Mouse (Mus musculus): ENCODE measurements at regions not wholly inside any gene's neighbourhood (a gene's known extent, or its start where the extent isn't known, plus 50 kb on each side); places are given as distances from the start of the nearest gene placed in this dataset.

GRCm38 (mm10) chr2:173407133-173407532 is 115.3 kb upstream of the 1700021F07Rik start:
- Histone ChIP-seq H3K4me2 (replicated peaks; ENCODE audit: low read depth) (no peak overlapping the region), H3K9ac (ENCODE audit: low read depth, low read length) (no peak overlapping the region), H3K27me3 (replicated peaks; ENCODE audit: control insufficient read depth, insufficient read depth, low read length) (no peaks in the 10 kb centered on the region), H3K4me3 (ENCODE audit: low read depth, low read length) (no peak overlapping the region), H3K9me3 (ENCODE audit: control insufficient read depth) (no peaks in the 10 kb centered on the region), H3K27ac (ENCODE audit: low read depth, low read length) (no peak overlapping the region), H3K4me1 (replicated peaks; ENCODE audit: control insufficient read depth, insufficient read depth, low read length) (no peaks in the 10 kb centered on the region), H3K36me3 (ENCODE audit: control insufficient read depth, insufficient read depth) (no peaks in the 10 kb centered on the region)
- no peak for ATAC-seq
- TF ChIP-seq CTCF (IDR thresholded peaks at IDR 0.05; ENCODE audit: low read depth), result no peak
- WGBS, result 74% methylated on average over 3 of the region's 3 CpGs

- no peaks in the 10 kb centered on the region for H3K4me1 ChIP-seq (replicated peaks; ENCODE audit: control insufficient read depth, insufficient read depth, low read length)
- H3K36me3 ChIP-seq (ENCODE audit: control insufficient read depth, insufficient read depth), result no peaks in the 10 kb centered on the region
- H3K9me3 ChIP-seq (ENCODE audit: control insufficient read depth), result no peaks in the 10 kb centered on the region
- TF ChIP-seq CTCF (IDR thresholded peaks at IDR 0.05; ENCODE audit: low read depth), result no peak
- no peak overlapping the region for H3K4me3 ChIP-seq (ENCODE audit: low read depth, low read length)
- no peaks in the 10 kb centered on the region for H3K27me3 ChIP-seq (replicated peaks; ENCODE audit: control insufficient read depth, insufficient read depth, low read length)
- H3K4me2 ChIP-seq (replicated peaks; ENCODE audit: low read depth), result no peak overlapping the region
- no peak for ATAC-seq
- WGBS, result 64% methylated on average over 5 of the region's 5 CpGs
- H3K9ac ChIP-seq (ENCODE audit: low read depth, low read length), result no peak overlapping the region
- H3K27ac ChIP-seq (ENCODE audit: low read depth, low read length), result no peak overlapping the region
Measured at GRCm38 (mm10) chr2:173408681-173409081, 113.7 kb upstream of the 1700021F07Rik start.

- no peaks in the 10 kb centered on the region for H3K27me3 ChIP-seq (replicated peaks; ENCODE audit: control insufficient read depth, insufficient read depth, low read length)
- H3K4me3 ChIP-seq (ENCODE audit: low read depth, low read length), result no peak overlapping the region
- no peak for ATAC-seq
- no peak overlapping the region for H3K27ac ChIP-seq (ENCODE audit: low read depth, low read length)
- H3K9ac ChIP-seq (ENCODE audit: low read depth, low read length), result no peak overlapping the region
- no peak overlapping the region for H3K4me2 ChIP-seq (replicated peaks; ENCODE audit: low read depth)
- H3K9me3 ChIP-seq (ENCODE audit: control insufficient read depth), result no peaks in the 10 kb centered on the region
- H3K36me3 ChIP-seq (ENCODE audit: control insufficient read depth, insufficient read depth), result no peaks in the 10 kb centered on the region
- 54% methylated on average over 16 of the region's 16 CpGs for WGBS
- no peak for TF ChIP-seq CTCF (IDR thresholded peaks at IDR 0.05; ENCODE audit: low read depth)
- H3K4me1 ChIP-seq (replicated peaks; ENCODE audit: control insufficient read depth, insufficient read depth, low read length), result no peaks in the 10 kb centered on the region
Measured at GRCm38 (mm10) chr2:173409433-173409832, 113.0 kb upstream of the 1700021F07Rik start.

GRCm38 (mm10) chr2:173413906-173414656 is 108.3 kb upstream of the 1700021F07Rik start:
- 79% methylated on average over 18 of the region's 18 CpGs for WGBS
- H3K27ac ChIP-seq (ENCODE audit: low read depth, low read length), result no peak overlapping the region
- no peak for ATAC-seq

GRCm38 (mm10) chr2:173415429-173415828 is 107.0 kb upstream of the 1700021F07Rik start:
- H3K4me2 ChIP-seq (replicated peaks; ENCODE audit: low read depth), result no peak overlapping the region
- no peak for TF ChIP-seq CTCF (IDR thresholded peaks at IDR 0.05; ENCODE audit: low read depth)
- no peaks in the 10 kb centered on the region for H3K9me3 ChIP-seq (ENCODE audit: control insufficient read depth)
- WGBS, result 81% methylated on average over 7 of the region's 7 CpGs
- H3K9ac ChIP-seq (ENCODE audit: low read depth, low read length), result no peak overlapping the region
- no peak for ATAC-seq
- no peaks in the 10 kb centered on the region for H3K4me1 ChIP-seq (replicated peaks; ENCODE audit: control insufficient read depth, insufficient read depth, low read length)
- H3K36me3 ChIP-seq (ENCODE audit: control insufficient read depth, insufficient read depth), result no peaks in the 10 kb centered on the region
- no peak overlapping the region for H3K4me3 ChIP-seq (ENCODE audit: low read depth, low read length)
- no peak overlapping the region for H3K27ac ChIP-seq (ENCODE audit: low read depth, low read length)
- no peaks in the 10 kb centered on the region for H3K27me3 ChIP-seq (replicated peaks; ENCODE audit: control insufficient read depth, insufficient read depth, low read length)

More at GRCm38 (mm10) chr2:173413906-173414656, 108.3 kb upstream of the 1700021F07Rik start:
- Histone ChIP-seq H3K4me1 (replicated peaks; ENCODE audit: control insufficient read depth, insufficient read depth, low read length) (no peaks in the 10 kb centered on the region), H3K27me3 (replicated peaks; ENCODE audit: control insufficient read depth, insufficient read depth, low read length) (no peaks in the 10 kb centered on the region), H3K36me3 (ENCODE audit: control insufficient read depth, insufficient read depth) (no peaks in the 10 kb centered on the region), H3K4me3 (ENCODE audit: low read depth, low read length) (no peak overlapping the region), H3K9me3 (ENCODE audit: control insufficient read depth) (no peaks in the 10 kb centered on the region), H3K4me2 (replicated peaks; ENCODE audit: low read depth) (no peak overlapping the region), H3K9ac (ENCODE audit: low read depth, low read length) (no peak overlapping the region)
- TF ChIP-seq CTCF (IDR thresholded peaks at IDR 0.05; ENCODE audit: low read depth), result no peak

GRCm38 (mm10) chr2:173416921-173417320 is 105.5 kb upstream of the 1700021F07Rik start:
- 87% methylated on average over 1 of the region's 1 CpGs for WGBS
- Histone ChIP-seq H3K9me3 (ENCODE audit: control insufficient read depth) (no peaks in the 10 kb centered on the region), H3K27ac (ENCODE audit: low read depth, low read length) (no peak overlapping the region), H3K4me1 (replicated peaks; ENCODE audit: control insufficient read depth, insufficient read depth, low read length) (no peaks in the 10 kb centered on the region), H3K27me3 (replicated peaks; ENCODE audit: control insufficient read depth, insufficient read depth, low read length) (no peaks in the 10 kb centered on the region), H3K9ac (ENCODE audit: low read depth, low read length) (no peak overlapping the region), H3K4me2 (replicated peaks; ENCODE audit: low read depth) (no peak overlapping the region), H3K4me3 (ENCODE audit: low read depth, low read length) (no peak overlapping the region), H3K36me3 (ENCODE audit: control insufficient read depth, insufficient read depth) (no peaks in the 10 kb centered on the region)
- no peak for ATAC-seq
- peak; percentile 65 for TF ChIP-seq CTCF (IDR thresholded peaks at IDR 0.05; ENCODE audit: low read depth)
